Mouse (Mus musculus) heart, embryonic 14.5 days (tissue): ENCODE results near the gene Lmo7. TPM values are rescaled to one million over a fixed set of nuclear protein-coding genes. Genes with fewer than 3 reads are reported as not detected.

Experiments
- ATAC-seq: fragments of 200-750 bp; cut with Nextera tagmentation; 2 replicates; pipeline ENCODE4 v1.8.0; 2017; ENCODE audit warnings: low read depth, moderate TSS enrichment; ENCODE audit not compliant: insufficient number of reproducible peaks, insufficient read depth, low FRiP score
- H3K27ac ChIP-seq, 2 experiments: fragments of 200-500 bp in 1 of 2; fragments of 300-500 bp in 1 of 2; sonication (generic) in 1 of 2; replicated peaks in 1 of 2; 2 replicates each; pipeline ENCODE4 v1.5.1; 2012 to 2014; ENCODE audit warnings: low read depth in 2 of 2, low read length in 2 of 2, control low read depth in 1 of 2, mild to moderate bottlenecking in 1 of 2, mixed read lengths in 1 of 2; ENCODE audit not compliant: control insufficient read depth in 1 of 2, insufficient read depth in 1 of 2
- H3K27me3 ChIP-seq: fragments of 300-500 bp; sonication (generic); 2 replicates; pipeline ENCODE4 v1.6.1; 2014; ENCODE audit warnings: mild to moderate bottlenecking, low read length, control low read depth; ENCODE audit not compliant: control insufficient read depth, insufficient read depth
- H3K36me3 ChIP-seq: fragments of 300-500 bp; sonication (generic); 2 replicates; pipeline ENCODE4 v1.6.1; 2014; ENCODE audit warnings: mild to moderate bottlenecking, control low read depth, low read length, mixed read lengths; ENCODE audit not compliant: control insufficient read depth, insufficient read depth
- H3K4me1 ChIP-seq, 2 experiments: fragments of 200-500 bp in 1 of 2; fragments of 300-500 bp in 1 of 2; sonication (generic) in 1 of 2; 2 replicates each; pipeline ENCODE4 v1.6.1; 2012 to 2014; ENCODE audit warnings: low read length in 2 of 2, control low read depth in 1 of 2, mixed read lengths in 1 of 2; ENCODE audit not compliant: control insufficient read depth in 2 of 2, insufficient read depth in 2 of 2
- H3K4me2 ChIP-seq: fragments of 300-500 bp; sonication (generic); 2 replicates; pipeline ENCODE4 v1.6.1; 2014; ENCODE audit warnings: mild to moderate bottlenecking, low read length
- H3K4me3 ChIP-seq, 2 experiments: fragments of 200-500 bp in 1 of 2; fragments of 300-500 bp in 1 of 2; sonication (generic) in 1 of 2; 2 replicates each; pipeline ENCODE4 v1.5.1; 2012 to 2014; ENCODE audit warnings: low read length in 2 of 2, mild to moderate bottlenecking in 2 of 2, control low read depth in 1 of 2, low read depth in 1 of 2, moderate library complexity in 1 of 2; ENCODE audit not compliant: control insufficient read depth in 1 of 2, insufficient read depth in 1 of 2
- H3K9ac ChIP-seq: fragments of 300-500 bp; sonication (generic); 2 replicates; pipeline ENCODE4 v1.6.1; 2014; ENCODE audit warnings: mild to moderate bottlenecking, low read length
- H3K9me3 ChIP-seq: fragments of 300-500 bp; sonication (generic); 2 replicates; pipeline ENCODE4 v1.6.1; 2016; ENCODE audit warnings: low read length, control low read depth; ENCODE audit not compliant: control insufficient read depth
- WGBS: fragments of 180-500 bp; shearing (Covaris S2); extraction: QIAGEN DNeasy Blood & Tissue Kit; methylation state at CpG from one replicate; pipeline ENCODE4 v1.1.7; 2014; 5-methylcytosine and 5-hydroxymethylcytosine counted together
- polyA plus RNA-seq: library from polyadenylated mRNA; unstranded; fragments of >200 nt; fragmentation: Nextera tagmentation; extraction: Ambion mirVana; gene quantifications from 2 replicates; pipeline ENCODE4 v1.2.1, GENCODE M21; 2014

Lmo7 gene
- polyA plus RNA-seq, 1 experiment from 2014 or later = 241 TPM

DNA sequence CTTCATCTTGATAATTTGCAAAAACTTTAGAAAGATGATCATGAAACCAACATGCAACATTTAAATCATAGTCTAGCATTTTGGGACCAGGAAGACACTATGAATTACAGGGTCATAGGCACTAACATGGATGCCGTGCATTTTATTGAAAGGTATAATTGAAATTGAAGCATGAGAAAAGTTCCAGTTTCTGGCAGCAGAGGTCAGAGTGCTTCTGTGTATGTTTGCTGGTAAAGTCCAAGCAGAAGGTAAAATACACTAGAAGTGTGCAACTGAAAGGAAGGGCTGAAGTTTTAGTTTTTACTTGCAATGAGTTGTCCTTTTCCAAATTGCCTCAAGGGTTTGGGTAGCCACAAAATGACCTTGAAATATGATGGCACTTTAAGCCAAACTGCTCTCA is 32.5 kb downstream of the Lmo7 start:
- Histone ChIP-seq H3K27ac (no peak overlapping the region), H3K36me3 (no peaks in the 10 kb centered on the region), H3K9ac (no peak overlapping the region), H3K4me3 (no peak overlapping the region), H3K9me3 (no peaks in the 10 kb centered on the region), H3K4me1 (no peaks in the 10 kb centered on the region), H3K4me2 (no peak overlapping the region), H3K27me3 (no peaks in the 10 kb centered on the region)
- ATAC-seq = no peak
- 41% methylated on average over 1 of the region's 1 CpGs for WGBS

- Histone ChIP-seq H3K4me2 (no peak overlapping the region), H3K36me3 (no peaks in the 10 kb centered on the region), H3K9me3 (no peaks in the 10 kb centered on the region), H3K4me1 (no peaks in the 10 kb centered on the region), H3K4me3 (no peak overlapping the region), H3K27me3 (no peaks in the 10 kb centered on the region), H3K27ac (no peak overlapping the region), H3K9ac (no peak overlapping the region)
- ATAC-seq = no peak
- 28% methylated on average over 3 of the region's 3 CpGs for WGBS
Observed at GRCm38 (mm10) chr14:101763762-101764295, 34.1 kb downstream of the Lmo7 start.

DNA sequence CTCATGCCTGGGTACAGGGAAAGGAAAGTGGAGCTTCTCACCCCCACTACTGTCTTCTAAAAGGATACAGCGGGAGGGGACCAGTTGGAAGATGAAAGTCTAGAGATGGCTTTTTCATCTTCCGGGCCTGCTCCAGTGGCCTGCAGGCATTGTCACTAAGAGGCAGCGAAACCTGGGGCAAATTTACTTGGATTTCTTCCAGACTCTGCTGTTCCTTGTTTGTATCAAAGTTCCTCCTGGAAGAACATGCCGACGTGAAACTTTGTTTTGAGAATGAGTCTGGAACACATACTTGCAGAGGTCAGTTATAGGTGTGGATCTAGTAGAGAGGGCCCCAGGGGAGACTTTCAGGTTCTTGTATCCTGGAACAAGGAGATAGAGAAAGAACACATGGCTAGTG is 41.6 kb downstream of the Lmo7 start:
- H3K27ac ChIP-seq = no peak overlapping the region
- no peaks in the 10 kb centered on the region for H3K27me3 ChIP-seq
- no peak overlapping the region for H3K4me3 ChIP-seq
- WGBS = 81% methylated on average over 5 of the region's 5 CpGs
- H3K4me2 ChIP-seq = no peak overlapping the region
- ATAC-seq = no peak
- no peak overlapping the region for H3K9ac ChIP-seq
- H3K9me3 ChIP-seq = no peaks in the 10 kb centered on the region
- H3K4me1 ChIP-seq = no peaks in the 10 kb centered on the region
- H3K36me3 ChIP-seq = no peaks in the 10 kb centered on the region

GRCm38 (mm10) chr14:101771756-101772155 is 42.0 kb downstream of the Lmo7 start:
- 90% methylated on average over 6 of the region's 6 CpGs for WGBS
- no peak for ATAC-seq
- no peak overlapping the region for H3K27ac ChIP-seq
- no peaks in the 10 kb centered on the region for H3K27me3 ChIP-seq
- H3K36me3 ChIP-seq = no peaks in the 10 kb centered on the region
- H3K4me2 ChIP-seq = no peak overlapping the region
- no peak overlapping the region for H3K4me3 ChIP-seq
- H3K4me1 ChIP-seq = no peaks in the 10 kb centered on the region
- H3K9ac ChIP-seq = no peak overlapping the region
- H3K9me3 ChIP-seq = no peaks in the 10 kb centered on the region

GRCm38 (mm10) chr14:101774631-101775030 is 44.9 kb downstream of the Lmo7 start:
- Histone ChIP-seq H3K27me3 (no peaks in the 10 kb centered on the region), H3K27ac (no peak overlapping the region), H3K4me3 (no peak overlapping the region), H3K36me3 (no peaks in the 10 kb centered on the region), H3K9ac (no peak overlapping the region), H3K4me2 (no peak overlapping the region), H3K4me1 (no peaks in the 10 kb centered on the region; a peak in 1 of 4 replicates), H3K9me3 (no peaks in the 10 kb centered on the region)
- ATAC-seq = no peak
- WGBS = 38% methylated on average over 4 of the region's 4 CpGs

GRCm38 (mm10) chr14:101776296-101777128 is 46.8 kb downstream of the Lmo7 start:
- no peak overlapping the region for H3K9ac ChIP-seq
- H3K4me1 ChIP-seq = no peaks in the 10 kb centered on the region; a peak in 1 of 4 replicates
- H3K4me3 ChIP-seq = no peak overlapping the region
- no peaks in the 10 kb centered on the region for H3K36me3 ChIP-seq
- WGBS = 28% methylated on average over 4 of the region's 4 CpGs
- H3K27me3 ChIP-seq = no peaks in the 10 kb centered on the region
- H3K9me3 ChIP-seq = no peaks in the 10 kb centered on the region
- no peak overlapping the region for H3K27ac ChIP-seq
- no peak overlapping the region for H3K4me2 ChIP-seq
- no peak for ATAC-seq

GRCm38 (mm10) chr14:101777129-101777493 is 47.4 kb downstream of the Lmo7 start:
- no peak overlapping the region for H3K4me2 ChIP-seq
- no peak overlapping the region for H3K27ac ChIP-seq
- H3K9me3 ChIP-seq = no peaks in the 10 kb centered on the region
- no peak overlapping the region for H3K9ac ChIP-seq
- 60% methylated on average over 3 of the region's 3 CpGs for WGBS
- no peaks in the 10 kb centered on the region for H3K36me3 ChIP-seq
- ATAC-seq = no peak
- peaks cover 0 to under 1% of the 10 kb centered on the region in 2 experiments; a peak in 2 of 4 replicates for H3K4me1 ChIP-seq
- H3K27me3 ChIP-seq = no peaks in the 10 kb centered on the region
- H3K4me3 ChIP-seq = no peak overlapping the region
